Mouse (Mus musculus): ENCODE measurements at regions not wholly inside any gene's neighbourhood (a gene's known extent, or its start where the extent isn't known, plus 50 kb on each side); places are given as distances from the start of the nearest gene placed in this dataset.

- in situ Hi-C loops (cut with MboI, MseI) = no loop called here
These were observed 99.8 kb downstream of the Olfm4 start for GRCm38 (mm10) chr14:80083724-80084123.

GRCm38 (mm10) chr14:80097238-80097637 lies 113.4 kb downstream of the Olfm4 start:
- in situ Hi-C loops (cut with MboI, MseI) = no loop called here

GRCm38 (mm10) chr14:80113115-80113687 lies 129.3 kb downstream of the Olfm4 start:
- in situ Hi-C loops (cut with MboI, MseI) = no loop called here

GRCm38 (mm10) chr14:80114326-80114725 lies 130.4 kb downstream of the Olfm4 start:
- in situ Hi-C loops (cut with MboI, MseI) = no loop called here

GRCm38 (mm10) chr14:80125156-80125555 lies 141.3 kb downstream of the Olfm4 start:
- in situ Hi-C loops (cut with MboI, MseI) = no loop called here

- in situ Hi-C loops (cut with MboI, MseI) = no loop called here
These were observed 144.3 kb downstream of the Olfm4 start for GRCm38 (mm10) chr14:80128181-80128580.

- in situ Hi-C loops (cut with MboI, MseI) = no loop called here
These were observed 153.7 kb downstream of the Olfm4 start for GRCm38 (mm10) chr14:80137541-80137940.

- in situ Hi-C loops (cut with MboI, MseI) = no loop called here
These were observed 155.3 kb downstream of the Olfm4 start for GRCm38 (mm10) chr14:80138991-80139791.

- in situ Hi-C loops (cut with MboI, MseI) = no loop called here
These were observed 173.1 kb downstream of the Olfm4 start for GRCm38 (mm10) chr14:80157002-80157401.

GRCm38 (mm10) chr14:80169211-80169610 lies 185.3 kb downstream of the Olfm4 start:
- in situ Hi-C loops (cut with MboI, MseI) = no loop called here

GRCm38 (mm10) chr14:80170450-80171180 lies 186.7 kb downstream of the Olfm4 start:
- in situ Hi-C loops (cut with MboI, MseI) = no loop called here

GRCm38 (mm10) chr14:80172799-80173484 lies 189.1 kb downstream of the Olfm4 start:
- in situ Hi-C loops (cut with MboI, MseI) = no loop called here

GRCm38 (mm10) chr14:80176464-80176863 lies 192.6 kb downstream of the Olfm4 start:
- in situ Hi-C loops (cut with MboI, MseI) = no loop called here

GRCm38 (mm10) chr14:80195041-80195440 lies 211.2 kb downstream of the Olfm4 start:
- in situ Hi-C loops (cut with MboI, MseI) = no loop called here

GRCm38 (mm10) chr14:80212916-80213315 lies 229.0 kb downstream of the Olfm4 start:
- in situ Hi-C loops (cut with MboI, MseI) = loop anchor here (25.0 kb wide), 1 partner anchor 949 kb away; no protein-coding TSS in a partner anchor

- in situ Hi-C loops (cut with MboI, MseI) = loop anchor here (25.0 kb wide), 1 partner anchor 949 kb away; no protein-coding TSS in a partner anchor
These were observed 229.8 kb downstream of the Olfm4 start for GRCm38 (mm10) chr14:80213666-80214065.

- in situ Hi-C loops (cut with MboI, MseI) = loop anchor here (25.0 kb wide), 1 partner anchor 946 kb away; no protein-coding TSS in a partner anchor
These were observed 232.2 kb downstream of the Olfm4 start for GRCm38 (mm10) chr14:80215960-80216552.

GRCm38 (mm10) chr14:80232066-80232465 lies 248.2 kb downstream of the Olfm4 start:
- in situ Hi-C loops (cut with MboI, MseI) = no loop called here

GRCm38 (mm10) chr14:80232976-80233375 lies 249.1 kb downstream of the Olfm4 start:
- in situ Hi-C loops (cut with MboI, MseI) = no loop called here

GRCm38 (mm10) chr14:80237136-80237535 lies 253.3 kb downstream of the Olfm4 start:
- in situ Hi-C loops (cut with MboI, MseI) = no loop called here

GRCm38 (mm10) chr14:80237552-80237951 lies 253.7 kb downstream of the Olfm4 start:
- in situ Hi-C loops (cut with MboI, MseI) = no loop called here
